Mouse (Mus musculus) kidney, embryonic 15.5 days (tissue): Measurements from ENCODE around the gene Vwce. TPM values are rescaled to one million over a fixed set of nuclear protein-coding genes. Genes with fewer than 3 reads are reported as not detected.

Experiments used
- ATAC-seq: fragments of 200-750 bp; cut with Nextera tagmentation; replicated peaks from 2 replicates; pipeline ENCODE4 v1.8.0; 2017; ENCODE audit warnings: moderate TSS enrichment; ENCODE audit not compliant: low FRiP score
- H3K27ac ChIP-seq: fragments of 300-500 bp; sonication (generic); 2 replicates; pipeline ENCODE4 v1.5.1; 2015; ENCODE audit warnings: mild to moderate bottlenecking, inconsistent platforms
- H3K27me3 ChIP-seq: fragments of 300-500 bp; sonication (generic); 2 replicates; pipeline ENCODE4 v1.6.1; 2015; ENCODE audit warnings: inconsistent platforms
- H3K36me3 ChIP-seq: fragments of 300-500 bp; sonication (generic); 2 replicates; pipeline ENCODE4 v1.6.1; 2015; ENCODE audit warnings: inconsistent platforms
- H3K4me1 ChIP-seq: fragments of 300-500 bp; sonication (generic); 2 replicates; pipeline ENCODE4 v1.6.1; 2015; ENCODE audit warnings: inconsistent platforms
- H3K4me2 ChIP-seq: fragments of 300-500 bp; sonication (generic); 2 replicates; pipeline ENCODE4 v1.6.1; 2015; ENCODE audit warnings: moderate library complexity, mild to moderate bottlenecking, inconsistent platforms
- H3K4me3 ChIP-seq: fragments of 300-500 bp; sonication (generic); replicated peaks from 2 replicates; pipeline ENCODE4 v1.5.1; 2015; ENCODE audit warnings: mild to moderate bottlenecking, inconsistent platforms
- H3K9ac ChIP-seq: fragments of 300-500 bp; sonication (generic); 2 replicates; pipeline ENCODE4 v1.6.1; 2015; ENCODE audit warnings: mild to moderate bottlenecking, inconsistent platforms
- H3K9me3 ChIP-seq: fragments of 300-500 bp; sonication (generic); replicated peaks from 2 replicates; pipeline ENCODE4 v1.6.1; 2016; ENCODE audit warnings: inconsistent platforms
- WGBS: fragments of 180-500 bp; shearing (Covaris S2); methylation state at CpG from one replicate; pipeline ENCODE4 v1.1.7; 2015; ENCODE audit warnings: mixed read lengths; 5-methylcytosine and 5-hydroxymethylcytosine counted together
- polyA plus RNA-seq: library from polyadenylated mRNA; unstranded; fragments of >200 nt; fragmentation: Nextera tagmentation; extraction: Ambion mirVana; gene quantifications from 2 replicates; pipeline ENCODE4 v1.2.1, GENCODE M21; 2015

Gene Vwce
- polyA plus RNA-seq, 1 experiment from 2014 or later: 3.2 TPM

GRCm38 (mm10) chr19:10695801-10696200 lies 61.8 kb downstream of the Vwce start:
- H3K9ac ChIP-seq: no peak overlapping the region
- H3K4me2 ChIP-seq: 0 out of 2 replicates have a peak overlapping the region, but pooled peaks have one; percentile 2
- WGBS: 30% methylated on average over 7 of the region's 7 CpGs
- ATAC-seq: no peak
- H3K27me3 ChIP-seq: no peaks in the 10 kb centered on the region
- no peaks in the 10 kb centered on the region for H3K9me3 ChIP-seq
- no peak overlapping the region for H3K4me3 ChIP-seq
- H3K4me1 ChIP-seq: peaks cover 53% of the 10 kb centered on the region
- peak overlapping the region; percentile 70 for H3K27ac ChIP-seq
- H3K36me3 ChIP-seq: 0 out of 2 replicates have a peak, but pooled peaks cover 3% of the 10 kb centered on the region

- Histone ChIP-seq H3K36me3 (0 out of 2 replicates have a peak, but pooled peaks cover under 1% of the 10 kb centered on the region), H3K4me1 (peaks cover 64% of the 10 kb centered on the region), H3K4me3 (no peak overlapping the region), H3K4me2 (no peak overlapping the region), H3K27ac (peak overlapping the region; percentile 69), H3K27me3 (no peaks in the 10 kb centered on the region), H3K9ac (no peak overlapping the region), H3K9me3 (no peaks in the 10 kb centered on the region)
- WGBS: 71% methylated on average over 9 of the region's 9 CpGs
- ATAC-seq: 0 out of 2 replicates have a peak, but pooled peaks have one; percentile 41
Observed at GRCm38 (mm10) chr19:10698131-10698991, 64.3 kb downstream of the Vwce start.

GRCm38 (mm10) chr19:10699851-10700250 lies 65.8 kb downstream of the Vwce start:
- 0 out of 2 replicates have a peak overlapping the region, but pooled peaks have one; percentile 29 for H3K27ac ChIP-seq
- no peaks in the 10 kb centered on the region for H3K27me3 ChIP-seq
- no peaks in the 10 kb centered on the region for H3K9me3 ChIP-seq
- H3K4me1 ChIP-seq: peaks cover 64% of the 10 kb centered on the region
- no peak overlapping the region for H3K4me3 ChIP-seq
- H3K9ac ChIP-seq: no peak overlapping the region
- H3K4me2 ChIP-seq: no peak overlapping the region
- H3K36me3 ChIP-seq: no peaks in the 10 kb centered on the region
- 69% methylated on average over 9 of the region's 9 CpGs for WGBS
- ATAC-seq: no peak

- Histone ChIP-seq H3K4me3 (no peak overlapping the region), H3K9me3 (no peaks in the 10 kb centered on the region), H3K4me1 (peaks cover 53% of the 10 kb centered on the region), H3K27me3 (no peaks in the 10 kb centered on the region), H3K4me2 (no peak overlapping the region), H3K27ac (no peak overlapping the region), H3K9ac (no peak overlapping the region), H3K36me3 (peaks cover 4% of the 10 kb centered on the region; the same call in 1 of the 2 replicates)
- no peak for ATAC-seq
- 67% methylated on average over 6 of the region's 6 CpGs for WGBS
Observed at GRCm38 (mm10) chr19:10701013-10701726, 67.2 kb downstream of the Vwce start.

- WGBS: 66% methylated on average over 8 of the region's 8 CpGs
- Histone ChIP-seq H3K27ac (no peak overlapping the region), H3K4me2 (no peak overlapping the region), H3K4me1 (peaks cover 47% of the 10 kb centered on the region), H3K4me3 (no peak overlapping the region), H3K36me3 (peaks cover 13% of the 10 kb centered on the region), H3K27me3 (no peaks in the 10 kb centered on the region), H3K9ac (no peak overlapping the region), H3K9me3 (no peaks in the 10 kb centered on the region)
- no peak for ATAC-seq
Observed at GRCm38 (mm10) chr19:10702125-10702524, 68.1 kb downstream of the Vwce start.

GRCm38 (mm10) chr19:10703470-10703869 lies 69.5 kb downstream of the Vwce start:
- H3K36me3 ChIP-seq: peaks cover 27% of the 10 kb centered on the region
- no peak overlapping the region for H3K9ac ChIP-seq
- no peak overlapping the region for H3K27ac ChIP-seq
- H3K4me1 ChIP-seq: peaks cover 34% of the 10 kb centered on the region
- H3K4me3 ChIP-seq: no peak overlapping the region
- H3K9me3 ChIP-seq: no peaks in the 10 kb centered on the region
- H3K27me3 ChIP-seq: no peaks in the 10 kb centered on the region
- ATAC-seq: no peak
- no peak overlapping the region for H3K4me2 ChIP-seq
- WGBS: 88% methylated on average over 8 of the region's 8 CpGs

- ATAC-seq: no peak
- no peaks in the 10 kb centered on the region for H3K9me3 ChIP-seq
Observed at GRCm38 (mm10) chr19:10707087-10707875, 73.3 kb downstream of the Vwce start.

GRCm38 (mm10) chr19:10707881-10708280 lies 73.9 kb downstream of the Vwce start:
- WGBS: 88% methylated on average over 1 of the region's 1 CpGs
- Histone ChIP-seq H3K9me3 (no peaks in the 10 kb centered on the region), H3K4me3 (no peak overlapping the region), H3K9ac (no peak overlapping the region), H3K27ac (no peak overlapping the region), H3K4me2 (no peak overlapping the region), H3K4me1 (peaks cover 9% of the 10 kb centered on the region), H3K27me3 (no peaks in the 10 kb centered on the region), H3K36me3 (peaks cover 59% of the 10 kb centered on the region)
- no peak for ATAC-seq

More at GRCm38 (mm10) chr19:10707087-10707875, 73.3 kb downstream of the Vwce start:
- 75% methylated on average over 13 of the region's 13 CpGs for WGBS
- no peak overlapping the region for H3K4me2 ChIP-seq
- H3K4me3 ChIP-seq: no peak overlapping the region
- no peak overlapping the region for H3K27ac ChIP-seq
- H3K9ac ChIP-seq: no peak overlapping the region
- H3K36me3 ChIP-seq: peaks cover 53% of the 10 kb centered on the region
- H3K27me3 ChIP-seq: no peaks in the 10 kb centered on the region
- H3K4me1 ChIP-seq: peaks cover 9% of the 10 kb centered on the region

- ATAC-seq: no peak
- Histone ChIP-seq H3K27ac (peak overlapping the region; percentile 37; the same call in 1 of the 2 replicates), H3K4me2 (no peak overlapping the region), H3K27me3 (no peaks in the 10 kb centered on the region), H3K36me3 (peaks cover 69% of the 10 kb centered on the region), H3K4me3 (no peak overlapping the region), H3K4me1 (peaks cover 9% of the 10 kb centered on the region), H3K9me3 (no peaks in the 10 kb centered on the region), H3K9ac (no peak overlapping the region)
- WGBS: 78% methylated on average over 6 of the region's 6 CpGs
Observed at GRCm38 (mm10) chr19:10708900-10709299, 74.9 kb downstream of the Vwce start.

GRCm38 (mm10) chr19:10709360-10710087 lies 75.5 kb downstream of the Vwce start:
- Histone ChIP-seq H3K4me2 (no peak overlapping the region), H3K27ac (peak overlapping the region; percentile 37; the same call in 1 of the 2 replicates), H3K4me1 (peaks cover 9% of the 10 kb centered on the region), H3K9ac (no peak overlapping the region), H3K27me3 (no peaks in the 10 kb centered on the region), H3K9me3 (no peaks in the 10 kb centered on the region), H3K4me3 (no peak overlapping the region), H3K36me3 (peaks cover 75% of the 10 kb centered on the region)
- peak; percentile 73 for ATAC-seq
- 23% methylated on average over 8 of the region's 8 CpGs for whole genome bisulfite sequencing

GRCm38 (mm10) chr19:10710088-10710511 lies 76.1 kb downstream of the Vwce start:
- H3K9me3 ChIP-seq: no peaks in the 10 kb centered on the region
- H3K4me1 ChIP-seq: peaks cover 9% of the 10 kb centered on the region
- H3K4me3 ChIP-seq: no peak overlapping the region
- no peak overlapping the region for H3K4me2 ChIP-seq
- peak; percentile 8; the same call in 1 of the 2 replicates for ATAC-seq
- H3K36me3 ChIP-seq: peaks cover 76% of the 10 kb centered on the region
- no peak overlapping the region for H3K27ac ChIP-seq
- no peak overlapping the region for H3K9ac ChIP-seq
- 84% methylated on average over 9 of the region's 9 CpGs for WGBS
- no peaks in the 10 kb centered on the region for H3K27me3 ChIP-seq
